ENCODE assay signal across 27 mouse cellular contexts in the genomic region with DNA sequence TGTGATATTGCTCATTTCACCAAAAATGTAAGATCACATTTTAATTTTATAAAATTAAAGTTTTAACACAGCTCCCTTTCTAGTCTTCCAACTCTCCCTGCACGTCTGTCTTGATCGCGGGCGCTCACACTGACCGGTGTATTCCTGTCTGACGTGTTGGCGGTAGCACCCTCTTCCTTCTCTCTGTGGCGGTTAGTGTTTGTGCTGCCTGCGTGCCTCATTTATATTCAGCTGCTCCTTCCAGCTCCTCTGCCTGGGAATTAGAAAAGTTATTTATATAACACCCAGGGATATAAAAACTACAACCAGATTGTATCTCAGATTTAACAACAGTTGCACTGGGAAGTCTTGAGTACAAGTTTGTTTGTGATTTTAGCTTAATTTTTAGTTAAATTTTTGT.
DNase-seq lines count a peak whose midpoint lies in the region; ATAC-seq lines count a peak whose summit lies in the region.
"Had no signal": no experiment of that assay in that cellular context is flagged by ENCODE, and none has a peak within 500 bp of the region (broad histone marks: within the 10 kb centered on the region; RNA-seq: fewer than 3 reads in every experiment).

No protein-coding gene starts in this region.

- no peak overlapping the region for H3K4me2 ChIP-seq in intestine, embryonic 14.5 days (ENCODE audit: low read length)
- no peak overlapping the region for H3K4me2 ChIP-seq in intestine, embryonic 16.5 days (ENCODE audit: low read depth, low read length)
- H3K4me2 ChIP-seq: forebrain, embryonic 13.5 days; heart, embryonic 12.5 days; heart, embryonic 15.5 days; hindbrain, embryonic 14.5 days had no signal

- no peak overlapping the region for H3K27ac ChIP-seq in intestine, embryonic 14.5 days (ENCODE audit: low read depth)
- no peak overlapping the region for H3K27ac ChIP-seq in intestine, embryonic 16.5 days (ENCODE audit: low read length)
- H3K27ac ChIP-seq: forebrain, embryonic 10.5 days; forebrain, embryonic 13.5 days; heart, embryonic 15.5 days; hindbrain, embryonic 10.5 days; hindbrain, embryonic 14.5 days; hindbrain, postnatal 0 days had no signal

- H3K9ac ChIP-seq in intestine, embryonic 14.5 days (ENCODE audit: low read length): no peak overlapping the region
- no peak overlapping the region for H3K9ac ChIP-seq in intestine, embryonic 16.5 days (ENCODE audit: low read depth, low read length)
- H3K9ac ChIP-seq: forebrain, embryonic 13.5 days; heart, embryonic 12.5 days; heart, embryonic 15.5 days; hindbrain, embryonic 14.5 days had no signal

- peak; percentile 40 for DNase-seq in intestine, embryonic 14.5 days (ENCODE audit: low spot score)
- peak; percentile 7 for DNase-seq in ZHBTc4 (ENCODE audit: low read depth, low spot score)
- DNase-seq in brain, adult 2 months (ENCODE audit: low read depth, low spot score): peak; percentile 57
- peak; percentile 33 for DNase-seq in right cerebral cortex, postnatal 25 days
- DNase-seq in kidney, postnatal 4 days: no peak
- no peak for DNase-seq in urinary bladder, postnatal 10 days (ENCODE audit: low spot score)
- DNase-seq: adrenal gland, adult 8-10 months; adrenal gland, postnatal 25 days; cerebellum, adult 18-20 months; cerebellum, adult 9-10 months; cerebellum, postnatal 14 days; gastrocnemius, postnatal 25 days; heart, adult 18-20 months; heart, postnatal 10 days; heart, postnatal 36 days had no signal

- no peaks in the 10 kb centered on the region for H3K36me3 ChIP-seq in intestine, embryonic 14.5 days (ENCODE audit: control insufficient read depth, insufficient read depth, low read length)
- H3K36me3 ChIP-seq in intestine, embryonic 16.5 days (ENCODE audit: control insufficient read depth, insufficient read depth, low read length): no peaks in the 10 kb centered on the region
- H3K36me3 ChIP-seq: forebrain, embryonic 10.5 days; heart, embryonic 15.5 days; hindbrain, embryonic 10.5 days had no signal

- WGBS in intestine, embryonic 14.5 days: 93% methylated on average over 9 of the region's 9 CpGs
- 91% methylated on average over 9 of the region's 9 CpGs for WGBS in intestine, embryonic 16.5 days

- no peak for ATAC-seq in intestine, embryonic 14.5 days (replicated peaks; ENCODE audit: low FRiP score, low TSS enrichment, low read depth)
- no peak for ATAC-seq in intestine, embryonic 16.5 days
- ATAC-seq: activated CD4-positive, CD25-positive, alpha-beta regulatory T cell, adult 4 months; CD4-positive, CD25-positive, alpha-beta regulatory T cell, adult 4 months; forebrain, embryonic 13.5 days; forebrain, embryonic 16.5 days; hindbrain, postnatal 0 days; inflammation-experienced regulatory T-cells, adult 6 months had no signal

- H3K9me3 ChIP-seq in intestine, embryonic 14.5 days (ENCODE audit: control insufficient read depth, low read length): no peaks in the 10 kb centered on the region
- no peaks in the 10 kb centered on the region for H3K9me3 ChIP-seq in intestine, embryonic 16.5 days (ENCODE audit: control insufficient read depth, low read length)
- H3K9me3 ChIP-seq: forebrain, embryonic 10.5 days; forebrain, embryonic 13.5 days; heart, embryonic 12.5 days; heart, embryonic 15.5 days; hindbrain, embryonic 10.5 days had no signal

- no peaks in the 10 kb centered on the region for H3K4me1 ChIP-seq in intestine, embryonic 14.5 days (replicated peaks; ENCODE audit: control insufficient read depth, insufficient read depth, low read length)
- no peaks in the 10 kb centered on the region for H3K4me1 ChIP-seq in intestine, embryonic 16.5 days (ENCODE audit: control insufficient read depth, insufficient read depth, low read length)
- H3K4me1 ChIP-seq: forebrain, embryonic 13.5 days; hindbrain, embryonic 10.5 days had no signal

- no peaks in the 10 kb centered on the region for H3K27me3 ChIP-seq in intestine, embryonic 14.5 days (replicated peaks; ENCODE audit: control insufficient read depth, insufficient read depth, low read length)
- no peaks in the 10 kb centered on the region for H3K27me3 ChIP-seq in intestine, embryonic 16.5 days (replicated peaks; ENCODE audit: control insufficient read depth, insufficient read depth, low read length)
- H3K27me3 ChIP-seq: forebrain, embryonic 13.5 days; heart, embryonic 12.5 days; heart, embryonic 15.5 days had no signal

- no peak overlapping the region for H3K4me3 ChIP-seq in intestine, embryonic 14.5 days (ENCODE audit: low read depth, low read length)
- H3K4me3 ChIP-seq in intestine, embryonic 16.5 days (ENCODE audit: low read length): no peak overlapping the region
- H3K4me3 ChIP-seq: forebrain, embryonic 10.5 days; forebrain, embryonic 13.5 days; heart, embryonic 12.5 days; heart, embryonic 15.5 days; hindbrain, embryonic 10.5 days had no signal

Comparison
In these comparisons a context has a peak if more than half of its experiments do, and no peak if none do; other contexts are left out.
1. DNase-seq: peak in intestine, embryonic 14.5 days (single experiment), ZHBTc4 (single experiment), brain, adult 2 months (single experiment) and right cerebral cortex, postnatal 25 days (single experiment); none in kidney, postnatal 4 days (0 of 2) and urinary bladder, postnatal 10 days (single experiment).